Mouse (Mus musculus) testis, adult 2 months (tissue): ENCODE data around the gene Sde2.

Source experiments
- CTCF ChIP-seq: fragments of 200-500 bp; IDR thresholded peaks from 2 replicates; pipeline ENCODE4 v1.5.1; 2012; ENCODE audit warnings: low read depth, mild to moderate bottlenecking, inconsistent platforms, low read length, moderate library complexity; ENCODE audit not compliant: control insufficient read depth, insufficient read depth, insufficient replicate concordance
- POLR2A ChIP-seq: fragments of 200-500 bp; IDR thresholded peaks from 2 replicates; pipeline ENCODE4 v1.6.1; 2012; ENCODE audit warnings: low read depth, mild to moderate bottlenecking, inconsistent platforms, low read length, moderate library complexity; ENCODE audit not compliant: control insufficient read depth

GRCm38 (mm10) chr1:180889841-180890240 is 38.9 kb downstream of the Sde2 start:
- TF ChIP-seq POLR2A (no peak), CTCF (0 out of 2 replicates have a peak, but pooled peaks have one; percentile 7)
